Mouse (Mus musculus) fat pad, adult 2 months (tissue): Measurements from ENCODE around the gene Zbtb22.
A peak's percentile ranks its signal among the peaks of the same experiment; 100 is the strongest.
"Not testable (repeated sequence)": the region's sequence is repeated elsewhere in the genome, so short reads cannot be mapped to it uniquely, and the experiment has no call there.

Experiments
- DNase-seq: peaks from one replicate; pipeline ENCODE4 v3.0.0-alpha.2; 2011; ENCODE audit warnings: low read depth, low spot score; ENCODE audit errors: extremely low read depth

The Zbtb22 gene

DNA sequence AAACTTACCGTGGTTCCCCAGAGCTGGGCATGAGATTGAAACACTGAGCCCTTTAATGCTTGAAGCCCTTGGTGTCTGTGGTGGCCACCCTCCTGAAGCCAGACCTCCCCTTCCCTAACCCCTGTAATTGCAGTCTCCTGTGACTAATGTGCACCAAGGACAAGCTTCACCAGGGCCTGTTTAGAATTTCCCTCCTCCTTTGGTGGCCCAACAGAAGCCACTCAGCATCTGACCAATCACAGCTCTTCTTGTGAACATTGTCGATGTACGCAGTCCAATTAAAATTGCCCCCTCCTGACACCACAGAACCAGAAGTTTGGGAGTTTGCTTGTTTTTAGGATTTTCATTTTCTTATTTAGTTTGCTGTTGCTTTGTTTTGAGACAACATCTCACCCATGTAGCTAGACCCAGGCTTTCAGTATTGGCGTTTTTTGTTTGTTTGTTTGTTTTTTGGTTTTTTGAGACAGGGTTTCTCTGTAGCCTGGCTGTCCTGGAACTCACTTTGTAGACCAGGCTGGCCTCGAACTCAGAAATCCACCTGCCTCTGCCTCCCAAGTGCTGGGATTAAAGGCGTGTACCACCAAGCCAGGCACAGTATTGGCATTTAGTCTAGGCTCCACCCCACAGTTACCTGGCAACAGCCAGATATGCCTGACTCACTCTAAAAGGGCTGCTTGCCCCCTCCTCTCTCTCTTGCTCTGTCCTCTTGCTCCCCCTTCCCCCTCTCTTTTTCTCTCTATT lies 11.6 kb upstream of the Zbtb22 start:
- not testable (repeated sequence) for DNase-seq

GRCm38 (mm10) chr17:33904835-33905234 lies 10.9 kb upstream of the Zbtb22 start, which contains the start of gene Platr17:
TSS of gene Platr17 (plus strand) at chr17:33905135.
- DNase-seq: not testable (repeated sequence)

- DNase-seq: no peak
Observed at GRCm38 (mm10) chr17:33908331-33909076, 7.2 kb upstream of the Zbtb22 start.

- peak; percentile 80 for DNase-seq
Observed at GRCm38 (mm10) chr17:33909077-33909868, 6.4 kb upstream of the Zbtb22 start, which contains the start of gene Daxx. TSS of gene Daxx (plus strand) at chr17:33909414.

GRCm38 (mm10) chr17:33909869-33910250 lies 5.8 kb upstream of the Zbtb22 start:
- no peak for DNase-seq

DNA sequence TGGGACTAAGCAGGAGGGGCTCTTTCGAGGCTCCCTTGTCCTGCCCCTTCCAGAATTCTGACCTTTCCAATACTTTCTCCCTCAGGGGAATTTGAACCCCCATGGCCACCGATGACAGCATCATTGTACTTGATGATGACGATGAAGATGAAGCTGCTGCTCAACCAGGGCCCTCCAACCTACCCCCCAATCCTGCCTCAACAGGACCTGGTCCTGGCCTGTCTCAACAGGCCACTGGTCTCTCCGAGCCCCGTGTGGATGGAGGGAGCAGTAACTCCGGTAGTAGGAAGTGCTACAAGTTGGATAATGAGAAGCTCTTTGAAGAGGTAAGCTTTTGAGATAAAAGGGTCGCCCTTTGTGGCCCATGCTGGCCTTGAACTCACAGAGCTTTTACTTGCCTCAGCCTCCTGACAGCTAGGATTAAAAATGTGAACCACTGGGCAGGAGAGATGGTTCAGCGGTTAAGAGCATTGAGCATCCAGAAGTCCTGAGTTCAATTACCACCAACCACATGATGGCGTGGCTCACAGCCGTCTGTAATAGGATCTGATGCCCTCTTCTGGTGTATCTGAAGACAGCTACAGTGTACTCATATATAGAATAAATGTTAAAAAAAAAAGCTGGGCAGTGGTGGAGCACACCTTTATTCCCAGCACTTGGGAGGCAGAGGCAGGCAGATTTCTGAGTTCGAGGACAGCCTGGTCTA lies 5.2 kb upstream of the Zbtb22 start:
- DNase-seq: no peak

DNA sequence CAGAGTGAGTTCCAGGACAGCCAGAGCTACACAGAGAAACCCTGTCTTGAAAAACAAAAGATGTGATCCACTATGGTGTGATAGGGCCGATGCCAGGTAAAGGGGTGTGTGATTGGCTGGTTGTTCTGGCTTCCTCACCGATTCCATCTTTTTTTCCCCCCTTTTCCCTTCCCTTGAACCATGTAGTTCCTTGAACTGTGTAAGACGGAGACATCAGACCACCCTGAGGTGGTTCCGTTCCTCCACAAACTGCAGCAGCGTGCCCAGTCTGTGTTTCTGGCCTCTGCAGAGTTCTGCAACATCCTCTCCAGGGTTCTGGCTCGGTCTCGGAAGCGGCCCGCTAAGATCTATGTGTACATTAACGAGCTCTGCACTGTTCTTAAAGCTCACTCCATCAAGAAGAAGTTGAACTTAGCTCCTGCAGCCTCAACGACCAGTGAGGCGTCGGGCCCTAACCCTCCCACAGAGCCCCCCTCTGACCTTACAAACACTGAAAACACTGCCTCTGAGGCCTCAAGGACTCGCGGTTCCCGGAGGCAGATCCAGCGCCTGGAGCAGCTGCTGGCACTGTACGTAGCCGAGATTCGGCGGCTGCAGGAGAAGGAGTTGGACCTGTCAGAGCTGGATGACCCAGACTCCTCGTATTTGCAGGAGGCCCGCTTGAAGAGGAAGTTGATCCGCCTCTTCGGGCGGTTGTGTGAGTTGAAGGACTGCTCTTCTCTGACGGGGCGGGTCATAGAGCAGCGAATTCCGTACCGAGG lies 4.5 kb upstream of the Zbtb22 start:
- no peak for DNase-seq

GRCm38 (mm10) chr17:33911813-33912414 lies 3.8 kb upstream of the Zbtb22 start:
- DNase-seq: no peak

- no peak for DNase-seq
Observed at GRCm38 (mm10) chr17:33913264-33913663, 2.4 kb upstream of the Zbtb22 start.

GRCm38 (mm10) chr17:33913905-33914304 lies 1.8 kb upstream of the Zbtb22 start:
- no peak for DNase-seq

DNA sequence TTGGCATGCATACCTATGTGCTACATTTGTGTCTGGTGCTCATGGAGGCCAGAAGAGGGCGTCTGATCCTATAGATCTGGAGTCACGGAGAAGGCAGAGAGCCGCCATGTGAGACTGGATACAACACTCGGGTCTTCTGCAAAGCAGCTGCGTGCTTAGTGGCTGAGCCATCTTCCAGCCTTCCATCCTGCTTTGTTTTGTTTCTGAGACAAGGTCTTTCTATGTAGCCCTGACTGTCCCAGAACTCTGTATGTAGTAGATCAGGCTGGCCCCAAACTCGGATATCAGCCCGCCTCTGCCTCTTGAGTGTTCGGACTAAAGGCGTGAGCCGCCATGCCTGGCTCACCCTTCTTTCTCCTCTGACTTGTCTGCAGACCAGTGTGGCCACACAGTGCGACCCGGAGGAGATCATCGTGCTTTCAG lies 724 bp upstream of the Zbtb22 start:
- no peak for DNase-seq

- DNase-seq: no peak
Observed at GRCm38 (mm10) chr17:33916294-33916693, 590 bp downstream of the Zbtb22 start.

DNA sequence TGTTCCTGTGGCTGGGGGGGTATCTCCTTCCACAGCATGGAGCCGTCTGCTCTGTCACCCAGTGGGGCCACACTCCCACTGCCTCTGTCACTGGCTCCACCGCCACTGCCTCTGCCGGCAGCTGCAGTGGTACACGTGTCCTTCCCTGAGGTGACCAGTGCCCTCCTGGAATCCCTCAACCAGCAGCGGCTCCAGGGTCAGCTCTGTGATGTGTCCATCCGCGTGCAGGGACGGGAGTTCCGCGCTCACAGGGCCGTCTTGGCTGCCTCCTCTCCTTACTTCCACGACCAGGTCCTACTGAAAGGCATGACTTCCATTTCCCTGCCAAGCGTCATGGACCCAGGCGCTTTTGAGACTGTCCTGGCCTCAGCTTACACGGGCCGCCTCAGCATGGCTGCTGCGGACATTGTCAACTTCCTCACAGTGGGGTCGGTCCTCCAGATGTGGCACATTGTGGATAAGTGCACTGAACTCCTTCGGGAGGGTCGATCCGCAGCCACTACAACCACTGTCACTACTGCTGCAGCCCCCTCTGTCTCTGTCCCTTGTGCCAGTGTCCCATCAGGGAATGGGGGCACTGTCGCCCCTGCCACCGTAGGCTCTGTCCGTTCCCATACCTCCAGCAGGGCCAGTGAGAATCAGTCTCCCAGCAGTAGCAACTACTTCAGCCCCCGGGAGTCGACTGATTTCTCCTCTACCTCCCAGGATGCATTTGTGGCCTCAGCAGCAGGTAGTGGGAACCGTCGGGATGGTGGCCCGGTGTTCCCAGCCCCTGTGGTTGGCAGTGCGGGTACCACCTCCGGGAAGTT lies 1.3 kb downstream of the Zbtb22 start:
- DNase-seq: no peak

- no peak for DNase-seq
Observed at GRCm38 (mm10) chr17:33917656-33918292, 2.1 kb downstream of the Zbtb22 start.

DNA sequence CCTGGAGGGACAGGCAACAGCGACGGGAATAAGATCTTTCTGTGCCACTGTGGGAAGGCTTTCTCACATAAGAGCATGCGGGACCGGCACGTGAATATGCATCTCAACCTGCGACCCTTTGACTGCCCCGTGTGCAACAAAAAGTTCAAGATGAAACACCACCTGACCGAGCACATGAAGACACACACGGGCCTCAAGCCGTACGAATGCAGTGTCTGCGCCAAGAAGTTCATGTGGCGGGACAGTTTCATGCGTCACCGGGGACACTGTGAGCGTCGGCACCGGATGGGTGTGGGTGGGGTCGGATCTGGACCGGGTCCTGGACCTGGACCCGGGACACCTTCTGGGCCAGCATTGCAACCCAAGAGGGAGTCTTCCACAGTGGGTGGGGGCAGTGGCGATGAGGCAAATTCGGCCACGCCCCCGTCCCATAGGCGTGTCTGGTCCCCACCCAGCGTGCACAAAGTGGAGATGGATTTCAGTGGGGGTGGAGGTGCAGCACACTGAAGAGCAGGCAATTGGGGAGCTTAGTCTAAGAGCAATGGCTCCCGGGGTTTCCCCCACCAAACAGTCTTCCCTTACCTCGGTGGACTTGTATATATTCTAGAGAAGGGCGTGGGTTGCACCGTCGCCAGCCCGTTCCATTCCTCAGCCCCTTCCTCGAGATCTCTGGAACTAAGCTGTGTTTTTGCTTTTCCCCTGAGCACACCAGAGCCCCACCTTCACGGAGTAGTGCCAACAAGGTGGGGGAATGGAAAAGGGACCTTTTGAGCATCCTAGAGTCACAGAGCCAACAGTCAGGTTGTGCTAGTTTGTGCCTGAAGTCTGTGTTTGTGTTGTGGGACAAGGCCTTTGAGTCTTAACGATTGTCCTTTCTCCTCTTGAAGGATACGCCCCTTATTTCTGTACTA lies 2.8 kb downstream of the Zbtb22 start:
- DNase-seq: no peak

GRCm38 (mm10) chr17:33919351-33920281 lies 3.9 kb downstream of the Zbtb22 start:
- DNase-seq: no peak
